Comparison of ENCODE assay signal across 9 mouse cellular contexts in the genomic region with DNA sequence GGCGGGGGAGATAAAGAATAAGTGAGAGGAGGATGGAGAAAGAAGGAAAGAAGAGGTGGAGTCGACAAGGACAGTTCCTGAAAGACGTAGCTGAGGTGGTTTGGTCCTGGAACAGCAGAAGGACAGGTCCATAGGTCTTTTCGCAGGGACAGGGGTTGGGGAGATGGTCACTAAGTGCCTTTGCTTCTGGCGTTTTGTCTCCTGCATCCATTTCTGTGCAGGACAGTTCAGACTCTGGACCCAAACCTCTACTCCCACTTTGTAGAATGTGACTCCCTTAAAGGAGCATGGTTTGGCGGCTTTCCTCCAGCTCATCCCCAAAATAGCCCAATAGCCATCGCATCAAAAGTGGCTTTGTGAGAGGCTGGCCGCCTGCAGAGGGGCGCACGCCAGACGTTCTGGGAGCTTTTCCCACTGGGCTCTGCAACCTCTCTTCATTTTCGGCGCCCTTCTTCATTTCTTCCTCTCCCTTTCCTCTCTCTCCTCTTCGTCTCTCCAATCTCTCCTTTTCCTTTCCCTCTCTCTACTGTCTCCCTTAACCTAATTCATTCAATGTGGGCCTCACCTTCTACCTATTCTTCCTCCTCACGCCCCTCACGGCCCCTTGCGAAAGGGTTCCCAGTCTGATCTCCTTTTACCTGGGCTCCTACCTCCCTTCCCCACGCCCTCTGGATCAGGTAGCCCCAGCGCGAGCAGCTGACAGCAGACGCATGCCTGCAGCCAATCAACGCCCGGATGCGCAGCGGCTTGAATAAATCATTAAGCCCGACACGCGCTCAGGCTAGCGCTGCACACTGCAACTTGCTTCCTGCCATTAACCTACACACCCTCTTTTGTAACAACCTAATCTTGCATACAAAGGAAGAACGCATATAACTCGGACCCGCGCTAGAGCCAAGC. TPM values are rescaled to one million over a fixed set of nuclear protein-coding genes. Genes with fewer than 3 reads are reported as not detected.
DNase-seq lines count a peak whose midpoint lies in the region; ATAC-seq and TF ChIP-seq lines count a peak whose summit lies in the region.
"Had no signal": no experiment of that assay in that cellular context is flagged by ENCODE, and none has a peak within 500 bp of the region (broad histone marks: within the 10 kb centered on the region; RNA-seq: fewer than 3 reads in every experiment).

No protein-coding gene starts in this region.

- no peak overlapping the region for H3K27ac ChIP-seq in cerebellum, adult 2 months (ENCODE audit: insufficient read depth, low read length)
- peak overlapping the region; percentile 53 for H3K27ac ChIP-seq in hindbrain, embryonic 16.5 days (ENCODE audit: low read depth, low read length)
- no peak overlapping the region for H3K27ac ChIP-seq in limb, embryonic 11.5 days (replicated peaks; ENCODE audit: low read depth, low read length)
- H3K27ac ChIP-seq: liver, embryonic 13.5 days had no signal

- H3K4me2 ChIP-seq in hindbrain, embryonic 16.5 days (ENCODE audit: low read length) = peak overlapping the region; percentile 78
- H3K4me2 ChIP-seq in limb, embryonic 11.5 days (ENCODE audit: low read depth, severe bottlenecking) = peak overlapping the region; percentile 36; the same call in 1 of the 2 replicates
- H3K4me2 ChIP-seq: liver, embryonic 13.5 days had no signal

- peaks cover 4% of the 10 kb centered on the region; the same call in 1 of the 2 replicates for H3K4me1 ChIP-seq in cerebellum, adult 2 months (ENCODE audit: control insufficient read depth, insufficient read depth, low read length)
- peaks cover 21% of the 10 kb centered on the region for H3K4me1 ChIP-seq in hindbrain, embryonic 16.5 days (ENCODE audit: control insufficient read depth, insufficient read depth, low read depth, low read length)
- H3K4me1 ChIP-seq in limb, embryonic 11.5 days (ENCODE audit: control insufficient read depth, insufficient read depth, low read length) = peaks cover 3% of the 10 kb centered on the region; the same call in 1 of the 2 replicates
- H3K4me1 ChIP-seq: liver, embryonic 13.5 days had no signal

- no peaks in the 10 kb centered on the region for H3K36me3 ChIP-seq in hindbrain, embryonic 16.5 days (ENCODE audit: control insufficient read depth, insufficient read depth, low read length)
- no peaks in the 10 kb centered on the region for H3K36me3 ChIP-seq in limb, embryonic 11.5 days (ENCODE audit: control insufficient read depth, insufficient read depth, low read length)
- H3K36me3 ChIP-seq: liver, embryonic 13.5 days had no signal

- no peak for TF ChIP-seq CTCF in cerebellum, adult 2 months (IDR thresholded peaks at IDR 0.05; ENCODE audit: borderline replicate concordance, insufficient read depth, low read depth, low read length)

- peak overlapping the region; percentile 64 for H3K9ac ChIP-seq in hindbrain, embryonic 16.5 days (ENCODE audit: low read depth, low read length)
- no peak overlapping the region for H3K9ac ChIP-seq in limb, embryonic 11.5 days (ENCODE audit: low read length)
- H3K9ac ChIP-seq: liver, embryonic 13.5 days had no signal

- peak in 1 of 2 experiments; percentile 16 for DNase-seq in cerebellum, adult 2 months
- DNase-seq in cerebellum, adult 11-12 months = no peak
- peak; percentile 18 to 52 for DNase-seq in cerebellum, postnatal 25 days
- DNase-seq in limb, embryonic 11.5 days (ENCODE audit: low spot score) = peak; percentile 60
- peak; percentile 84 for DNase-seq in retina, postnatal 1 day
- no peak for DNase-seq in c-Kit-positive CD71-positive TER-119-positive erythroid progenitor cells, embryonic 14.5 days (ENCODE audit: low spot score)
- DNase-seq in spleen, adult 18-20 months = no peak
- DNase-seq: liver, embryonic 13.5 days had no signal

- no peak for TF ChIP-seq POLR2A in cerebellum, adult 2 months (IDR thresholded peaks at IDR 0.05; ENCODE audit: borderline replicate concordance, insufficient read depth, low read length)

- WGBS in cerebellum, adult 2 months = 2% methylated on average over 33 of the region's 33 CpGs
- 1% methylated on average over 33 of the region's 33 CpGs for WGBS in hindbrain, embryonic 16.5 days
- whole genome bisulfite sequencing in limb, embryonic 11.5 days = under 1% methylated on average over 33 of the region's 33 CpGs

- H3K27me3 ChIP-seq in cerebellum, adult 2 months (ENCODE audit: control insufficient read depth, insufficient read depth, low read length) = peaks cover 3% of the 10 kb centered on the region; the same call in 1 of the 2 replicates
- H3K27me3 ChIP-seq in hindbrain, embryonic 16.5 days (replicated peaks; ENCODE audit: control insufficient read depth, insufficient read depth, low read length) = no peaks in the 10 kb centered on the region
- H3K27me3 ChIP-seq in limb, embryonic 11.5 days (ENCODE audit: control insufficient read depth, insufficient read depth, low read length) = peaks cover 58% of the 10 kb centered on the region

- no peaks in the 10 kb centered on the region for H3K9me3 ChIP-seq in hindbrain, embryonic 16.5 days (ENCODE audit: control insufficient read depth, low read length)
- no peaks in the 10 kb centered on the region for H3K9me3 ChIP-seq in limb, embryonic 11.5 days (ENCODE audit: control insufficient read depth, low read length)
- H3K9me3 ChIP-seq: liver, embryonic 13.5 days had no signal

- peak; percentile 84 for ATAC-seq in hindbrain, embryonic 16.5 days
- ATAC-seq in limb, embryonic 11.5 days (ENCODE audit: insufficient number of reproducible peaks, low FRiP score, low TSS enrichment, low read depth) = 0 out of 2 replicates have a peak, but pooled peaks have one; percentile 37

- H3K4me3 ChIP-seq in cerebellum, adult 2 months (replicated peaks; ENCODE audit: insufficient read depth, low read depth, low read length) = peak overlapping the region; percentile 30
- H3K4me3 ChIP-seq in hindbrain, embryonic 16.5 days (ENCODE audit: low read length) = peak overlapping the region; percentile 43
- H3K4me3 ChIP-seq in limb, embryonic 11.5 days (ENCODE audit: low read depth, low read length) = peak overlapping the region; percentile 8; the same call in 1 of the 2 replicates
- H3K4me3 ChIP-seq: liver, embryonic 13.5 days had no signal

RNA-seq across cellular contexts. Expression of a gene that starts 7.5 kb away (rescaled TPM):
- polyA plus RNA-seq in cerebellum, adult 2 months (2012; rRNA removed) = 2.4 and 2.6 TPM in 2 replicates
- polyA plus RNA-seq in hindbrain, embryonic 16.5 days (2015; fragmentation: Nextera tagmentation; extraction: Ambion mirVana) = 6.3 and 9.6 TPM in 2 replicates
- polyA plus RNA-seq in limb, embryonic 11.5 days (2014; fragmentation: Nextera tagmentation; extraction: Ambion mirVana) = 0.24 and 0.28 TPM in 2 replicates
- polyA plus RNA-seq: liver, embryonic 13.5 days had no signal

RNA-seq across cellular contexts. Expression of a gene that starts 35.6 kb away (rescaled TPM):
- polyA plus RNA-seq in cerebellum, adult 2 months (2012; rRNA removed) = 0.13 and 0.20 TPM in 2 replicates
- polyA plus RNA-seq in hindbrain, embryonic 16.5 days (2015; fragmentation: Nextera tagmentation; extraction: Ambion mirVana) = 0.10 TPM in 1 of 2 replicates, not detected in the other
- not detected in 2 replicates for polyA plus RNA-seq in limb, embryonic 11.5 days (2014; fragmentation: Nextera tagmentation; extraction: Ambion mirVana)

Comparison
In these comparisons a context has a peak if more than half of its experiments do, and no peak if none do; other contexts are left out.
1. DNase-seq: peak in cerebellum, postnatal 25 days (2 of 2), limb, embryonic 11.5 days (single experiment) and retina, postnatal 1 day (single experiment); none in cerebellum, adult 11-12 months (single experiment), c-Kit-positive CD71-positive TER-119-positive erythroid progenitor cells, embryonic 14.5 days (single experiment) and spleen, adult 18-20 months (0 of 2).
2. Peak in every context shown above with its lines, with median percentiles within 50 percentile points of each other: H3K4me3 ChIP-seq.